Mouse (Mus musculus) cerebellum, adult 2 months (tissue): ENCODE measurements around the gene Kalrn. TPM values are rescaled to one million over a fixed set of nuclear protein-coding genes. Genes with fewer than 3 reads are reported as not detected.

ENCODE experiments used
- DNase-seq, 2 experiments: peaks; one replicate each; pipeline ENCODE4 v3.0.0; 2021
- H3K27ac ChIP-seq: fragments of 200-500 bp; 2 replicates; pipeline ENCODE4 v1.5.1; 2012; ENCODE audit warnings: low read length, control low read depth, inconsistent platforms; ENCODE audit not compliant: insufficient read depth
- H3K27me3 ChIP-seq: fragments of 200-500 bp; 2 replicates; pipeline ENCODE4 v1.6.1; 2012; ENCODE audit warnings: inconsistent platforms, mild to moderate bottlenecking, low read length, moderate library complexity; ENCODE audit not compliant: control insufficient read depth, insufficient read depth
- H3K4me1 ChIP-seq: fragments of 200-500 bp; 2 replicates; pipeline ENCODE4 v1.6.1; 2011; ENCODE audit warnings: low read length; ENCODE audit not compliant: control insufficient read depth, insufficient read depth
- H3K4me3 ChIP-seq: fragments of 200-500 bp; replicated peaks from 2 replicates; pipeline ENCODE3; 2011; ENCODE audit warnings: mild to moderate bottlenecking, low read depth, low read length, control low read depth; ENCODE audit not compliant: insufficient read depth
- CTCF ChIP-seq: fragments of 200-500 bp; IDR thresholded peaks from 2 replicates; pipeline ENCODE4 v1.5.1; 2011; ENCODE audit warnings: low read depth, mild to moderate bottlenecking, control low read depth, low read length, moderate library complexity, borderline replicate concordance; ENCODE audit not compliant: insufficient read depth
- POLR2A ChIP-seq: fragments of 200-500 bp; IDR thresholded peaks from 2 replicates; pipeline ENCODE4 v1.6.1; 2011; ENCODE audit warnings: low read length, control low read depth, borderline replicate concordance; ENCODE audit not compliant: insufficient read depth
- WGBS: fragments of 180-500 bp; shearing (Covaris S2); methylation state at CpG from one replicate; pipeline ENCODE4 v1.1.7; 2018; 5-methylcytosine and 5-hydroxymethylcytosine counted together
- polyA plus RNA-seq: library from polyadenylated mRNA; depleted of rRNA; stranded (reverse); fragments of >200 nt; gene quantifications from 2 replicates; pipeline ENCODE4 v1.2.3, GENCODE M21; 2012

Gene Kalrn
- polyA plus RNA-seq, 1 experiment = 17.9 TPM

DNA sequence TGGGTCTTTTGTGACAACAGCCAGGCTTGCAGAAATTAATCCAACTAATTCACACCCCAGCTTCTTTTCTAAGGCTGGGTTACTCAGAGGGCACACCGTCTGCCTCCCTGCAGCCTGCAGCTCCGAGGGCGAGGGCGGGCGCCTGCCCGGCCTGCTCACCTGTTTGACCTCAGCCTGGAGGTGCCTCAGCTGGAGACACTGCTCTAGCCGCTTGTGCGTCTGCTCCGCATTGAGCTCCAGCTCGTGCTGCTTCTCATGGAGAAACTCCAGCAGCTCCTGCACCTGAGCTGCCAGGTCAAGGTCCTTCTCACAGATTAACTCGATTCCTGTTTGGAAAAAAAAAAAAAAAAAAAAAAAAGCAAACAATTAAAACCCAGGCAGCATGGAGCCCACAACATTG, 338.2 kb downstream of the Kalrn start:
- Histone ChIP-seq H3K27ac (no peak overlapping the region), H3K4me3 (no peak overlapping the region), H3K4me1 (peaks cover 14% of the 10 kb centered on the region), H3K27me3 (no peaks in the 10 kb centered on the region)
- no peak for TF ChIP-seq CTCF
- no peak for TF ChIP-seq POLR2A
- peak in 1 of 2 experiments; percentile 8 for DNase-seq
- WGBS = 83% methylated on average over 11 of the region's 11 CpGs

DNA sequence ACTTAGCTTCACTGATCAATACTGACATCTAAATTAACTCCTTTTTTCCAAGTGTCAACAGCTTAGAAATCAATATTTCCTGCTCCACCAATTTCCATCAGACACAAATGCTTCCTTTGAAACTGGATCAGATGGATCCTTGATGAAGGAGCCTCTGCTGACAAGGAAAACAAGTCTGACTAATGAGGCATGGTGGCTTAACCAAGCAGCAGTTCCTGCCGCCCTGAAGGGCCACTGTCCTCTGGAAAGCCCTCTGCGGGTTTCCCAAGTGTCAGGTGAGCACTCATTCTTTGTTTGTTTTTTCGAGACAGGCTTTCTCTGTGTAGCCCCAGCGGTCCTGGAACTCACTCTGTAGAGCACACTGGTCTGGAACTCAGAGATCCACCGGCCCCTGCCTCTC, 341.4 kb downstream of the Kalrn start:
- 65% methylated on average over 5 of the region's 5 CpGs for WGBS
- no peak overlapping the region for H3K4me3 ChIP-seq
- no peak for DNase-seq
- TF ChIP-seq POLR2A (no peak), CTCF (no peak)
- no peak overlapping the region for H3K27ac ChIP-seq
- peaks cover 5% of the 10 kb centered on the region for H3K4me1 ChIP-seq
- H3K27me3 ChIP-seq = no peaks in the 10 kb centered on the region; the same call in 1 of the 2 replicates

DNA sequence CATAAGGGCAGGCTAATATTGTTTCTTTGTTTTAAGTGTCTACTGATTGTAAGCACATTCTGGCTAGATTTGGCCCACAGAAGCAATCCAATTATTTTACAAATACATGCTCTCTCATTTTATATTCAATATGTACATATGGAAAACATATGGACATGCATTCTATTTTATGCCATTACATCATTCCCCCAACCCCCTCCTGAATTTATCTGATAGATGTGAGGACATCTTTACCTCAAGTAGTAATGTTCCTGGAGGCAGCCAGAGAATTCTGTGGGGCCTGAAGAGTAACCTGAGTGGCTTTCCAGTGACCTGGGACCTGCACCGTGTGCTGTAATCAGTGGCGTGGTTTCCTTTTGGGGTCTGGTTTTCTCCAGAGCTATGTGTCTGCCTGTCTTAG, 342.2 kb downstream of the Kalrn start:
- Histone ChIP-seq H3K27ac (no peak overlapping the region), H3K4me1 (no peaks in the 10 kb centered on the region; the same call in 1 of the 2 replicates), H3K27me3 (no peaks in the 10 kb centered on the region; the same call in 1 of the 2 replicates), H3K4me3 (no peak overlapping the region)
- TF ChIP-seq CTCF (no peak), POLR2A (no peak)
- no peak for DNase-seq
- 95% methylated on average over 2 of the region's 2 CpGs for WGBS

DNA sequence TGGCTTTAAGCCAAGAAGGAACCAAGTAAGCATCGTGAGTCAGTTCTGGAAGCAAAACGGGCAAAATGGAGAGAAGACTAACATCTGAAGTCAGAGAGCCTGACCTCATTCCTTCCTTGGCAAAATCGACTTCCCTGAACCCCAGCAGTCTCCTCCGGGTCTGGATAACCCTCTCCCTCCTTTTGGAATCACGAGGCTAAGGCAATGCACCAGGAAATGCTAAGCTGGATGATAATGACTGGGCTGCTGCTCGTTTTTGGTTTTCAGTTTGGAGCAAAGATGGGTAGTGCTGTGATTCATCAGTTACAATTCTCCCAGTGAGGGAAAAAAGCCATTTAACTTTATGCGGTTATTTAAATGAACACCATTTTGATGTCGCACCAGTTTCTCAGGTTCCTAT, 344.0 kb downstream of the Kalrn start:
- Histone ChIP-seq H3K27ac (no peak overlapping the region), H3K4me1 (no peaks in the 10 kb centered on the region; the same call in 1 of the 2 replicates), H3K4me3 (no peak overlapping the region), H3K27me3 (no peaks in the 10 kb centered on the region; the same call in 1 of the 2 replicates)
- TF ChIP-seq POLR2A = no peak
- TF ChIP-seq CTCF = no peak
- DNase-seq = no peak
- WGBS = 76% methylated on average over 8 of the region's 8 CpGs

DNA sequence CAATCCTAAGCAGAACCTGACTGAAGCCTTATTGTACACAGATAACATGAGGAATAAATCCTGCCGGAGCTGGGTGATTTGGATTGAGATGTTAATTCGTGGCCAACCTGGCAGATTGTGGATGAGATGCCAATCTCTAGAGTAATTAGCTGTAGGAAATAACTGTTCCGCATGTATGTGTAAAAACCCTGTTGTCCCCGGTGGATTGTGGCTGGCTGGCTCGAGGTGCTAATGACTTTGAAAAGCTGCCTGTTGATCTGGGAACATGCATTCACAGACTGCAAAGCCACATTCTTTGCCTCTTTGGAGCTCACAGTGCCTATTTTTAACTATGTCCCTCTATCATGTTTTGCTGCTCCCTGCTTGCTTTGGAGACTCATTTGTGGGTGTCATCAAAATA, 344.7 kb downstream of the Kalrn start:
- DNase-seq = no peak
- 12% methylated on average over 5 of the region's 5 CpGs for WGBS

DNA sequence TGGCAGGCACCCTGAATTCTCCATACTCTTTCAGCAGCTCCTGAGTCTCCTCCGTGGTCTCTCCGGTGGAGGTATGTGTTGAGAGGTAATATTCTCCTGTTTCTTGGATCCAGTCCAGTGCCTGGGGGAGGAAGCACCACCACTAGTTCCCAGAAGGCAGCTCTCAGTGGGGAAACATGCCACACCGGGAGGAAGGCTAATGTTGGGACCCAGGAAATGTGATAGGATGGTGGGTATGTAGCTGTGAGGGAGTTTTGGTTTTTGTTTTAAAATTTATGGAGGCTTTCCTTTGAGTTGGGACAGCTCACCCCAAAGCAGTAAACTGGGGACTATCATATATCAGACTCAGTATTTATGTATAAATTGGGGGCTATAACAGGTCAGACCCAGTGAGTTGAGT, 361.2 kb downstream of the Kalrn start:
- Histone ChIP-seq H3K27me3 (no peaks in the 10 kb centered on the region), H3K4me1 (no peaks in the 10 kb centered on the region), H3K4me3 (no peak overlapping the region), H3K27ac (no peak overlapping the region)
- no peak for TF ChIP-seq CTCF
- TF ChIP-seq POLR2A = no peak
- 88% methylated on average over 3 of the region's 3 CpGs for WGBS
- DNase-seq = no peak

More for the DNA sequence above, 344.7 kb downstream of the Kalrn start:
- no peaks in the 10 kb centered on the region; the same call in 1 of the 2 replicates for H3K27me3 ChIP-seq
- no peak overlapping the region for H3K4me3 ChIP-seq
- no peak for TF ChIP-seq CTCF
- TF ChIP-seq POLR2A = no peak
- H3K4me1 ChIP-seq = no peaks in the 10 kb centered on the region
- no peak overlapping the region for H3K27ac ChIP-seq

DNA sequence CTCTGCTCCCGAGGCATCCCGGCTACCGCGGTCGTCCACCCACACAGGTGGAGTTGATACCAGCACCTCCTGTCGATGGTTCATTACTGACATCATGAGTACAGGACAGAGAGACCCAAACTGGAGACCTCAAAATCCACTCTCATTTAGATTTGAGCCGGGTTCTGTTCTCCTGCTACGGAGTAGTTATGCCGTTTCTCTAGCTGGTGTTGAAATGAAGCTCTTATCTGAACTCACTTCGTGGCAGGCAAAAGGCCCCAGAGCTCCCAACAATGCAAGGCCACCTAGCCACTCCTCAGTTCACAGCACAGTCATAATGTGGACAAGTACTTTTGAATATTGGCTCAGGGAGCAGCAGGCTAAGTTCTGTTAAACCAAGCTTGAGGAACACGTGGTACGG, 362.1 kb downstream of the Kalrn start:
- DNase-seq = no peak
- Histone ChIP-seq H3K27me3 (no peaks in the 10 kb centered on the region), H3K4me1 (no peaks in the 10 kb centered on the region), H3K4me3 (no peak overlapping the region), H3K27ac (no peak overlapping the region)
- 91% methylated on average over 12 of the region's 12 CpGs for WGBS
- no peak for TF ChIP-seq POLR2A
- TF ChIP-seq CTCF = no peak

DNA sequence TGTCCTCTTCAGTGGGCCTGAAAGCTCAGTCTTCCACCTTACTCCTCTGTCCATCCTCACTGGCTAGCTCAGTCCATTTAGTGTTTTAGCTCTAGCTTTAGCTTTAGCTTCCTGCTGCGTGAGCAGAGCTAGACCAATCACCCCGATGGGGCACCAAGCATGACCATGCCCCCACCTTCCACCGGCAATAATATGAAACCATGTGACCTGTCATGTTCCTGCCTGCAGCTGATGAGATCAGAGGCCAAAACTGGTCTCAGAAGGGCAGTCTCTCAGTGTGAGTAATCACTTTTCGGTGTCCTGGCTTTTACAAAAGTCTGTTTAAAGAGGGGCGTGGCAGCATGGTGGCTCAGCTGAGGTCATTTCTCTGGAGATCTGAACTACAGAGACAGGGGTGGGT, 364.6 kb downstream of the Kalrn start:
- Histone ChIP-seq H3K4me1 (no peaks in the 10 kb centered on the region), H3K27ac (no peak overlapping the region), H3K4me3 (no peak overlapping the region), H3K27me3 (no peaks in the 10 kb centered on the region)
- TF ChIP-seq CTCF (no peak), POLR2A (no peak)
- no peak for DNase-seq
- WGBS = 68% methylated on average over 5 of the region's 5 CpGs
